Mouse (Mus musculus): Measurements from ENCODE around the gene Btbd35f25.
"Not testable (repeated sequence)": the region's sequence is repeated elsewhere in the genome, so short reads cannot be mapped to it uniquely, and the experiment has no call there.

The Btbd35f25 gene

GRCm38 (mm10) chrX:31717056-31717455 lies at the start of gene Btbd35f25:
Btbd35f25 (minus strand) TSS chrX:31717156.
- DNase-seq (ENCODE audit: low read depth), result not testable (repeated sequence)

DNA sequence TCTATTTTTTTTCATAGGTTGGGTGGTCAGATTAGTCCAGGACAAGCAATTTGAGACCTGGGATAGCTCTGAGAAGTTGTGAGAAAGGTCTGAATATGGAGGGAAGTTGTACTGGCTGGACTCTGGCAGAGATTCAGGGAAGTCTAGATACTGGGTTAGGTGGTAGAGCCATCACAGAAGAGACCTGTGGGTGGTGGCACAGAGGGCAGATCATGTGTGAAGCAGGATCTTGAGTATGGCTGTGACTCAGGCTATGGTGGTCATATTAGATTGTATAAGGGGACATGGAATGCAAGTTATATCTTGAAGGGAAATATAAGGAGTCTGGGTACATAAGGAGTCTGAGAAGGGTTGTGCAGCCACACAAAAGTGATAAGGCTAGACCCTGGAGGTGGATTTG lies 49.3 kb upstream of the Btbd35f25 start:
- no peak for DNase-seq (ENCODE audit: low read depth)

- DNase-seq (ENCODE audit: low read depth), result no peak
Measured at GRCm38 (mm10) chrX:31764001-31764400, 47.0 kb upstream of the Btbd35f25 start.

DNA sequence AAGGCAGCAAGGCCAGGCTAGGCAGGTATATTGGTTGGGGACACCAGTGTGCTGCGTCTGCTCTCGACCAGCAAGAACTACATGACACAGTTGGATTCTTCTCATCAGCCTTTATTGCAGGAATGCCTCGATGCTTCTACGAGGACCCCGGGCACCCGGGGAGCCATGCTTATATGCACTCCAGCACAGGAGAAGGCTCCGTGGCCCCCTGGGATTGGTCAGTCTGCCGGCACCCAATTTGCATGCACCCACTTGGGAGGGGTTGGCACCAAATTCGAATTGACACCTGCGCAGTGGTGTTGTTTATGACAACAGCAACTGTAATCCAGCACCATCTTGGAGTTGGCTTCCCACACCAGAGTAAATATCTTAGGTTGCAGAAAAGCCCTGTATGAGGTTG lies 28.1 kb upstream of the Btbd35f25 start:
- DNase-seq (ENCODE audit: low read depth), result no peak

DNA sequence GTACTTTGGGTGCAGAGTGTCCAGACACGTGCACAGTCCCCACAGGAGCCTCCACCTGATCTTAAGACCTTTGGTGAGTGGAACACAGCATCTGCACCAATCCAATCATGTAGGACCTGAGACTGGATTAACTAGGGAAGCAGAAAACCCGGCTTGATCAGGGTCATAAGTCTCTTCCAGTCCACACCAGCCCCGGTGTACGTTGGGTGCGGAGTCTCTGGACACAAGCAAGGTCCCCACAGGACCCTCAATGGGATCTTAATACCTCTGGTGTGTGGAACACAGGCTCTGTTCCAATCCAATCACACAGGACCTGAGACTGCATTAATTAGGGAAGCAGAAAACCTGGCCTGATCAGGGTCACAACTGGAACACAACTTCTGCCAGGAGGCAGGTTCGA lies 20.0 kb upstream of the Btbd35f25 start:
- no peak for DNase-seq (ENCODE audit: low read depth)
